8 mouse cellular contexts compared by ENCODE assay signal in genomic region chr11:118401760-118402280, GRCm38 (mm10). TPM values are rescaled to one million over a fixed set of nuclear protein-coding genes. Genes with fewer than 3 reads are reported as not detected.
DNase-seq lines count a peak whose midpoint lies in the region; TF ChIP-seq lines count a peak whose summit lies in the region.

Gene Lgals3bp, minus strand, starts transcription at chr11:118402092.

- peak within 1 kb of the TSS; percentile 51 for H3K4me3 ChIP-seq in spleen, adult 2 months (ENCODE audit: extremely low read depth, insufficient read depth, insufficient read length)
- H3K4me3 ChIP-seq in heart, adult 2 months = peak within 1 kb of the TSS; percentile 44
- H3K4me3 ChIP-seq in kidney, adult 2 months (ENCODE audit: insufficient read depth, low read depth, low read length) = peak within 1 kb of the TSS; percentile 60
- H3K4me3 ChIP-seq in limb, embryonic 10.5 days = 0 out of 2 replicates have a peak within 1 kb of the TSS, but pooled peaks have one; percentile 2

- 20% methylated on average over 7 of the region's 7 CpGs for WGBS in spleen, adult 2 months
- WGBS in heart, adult 2 months = 9% methylated on average over 7 of the region's 7 CpGs
- WGBS in kidney, adult 2 months = 12% methylated on average over 7 of the region's 7 CpGs
- 50% methylated on average over 7 of the region's 7 CpGs for WGBS in limb, embryonic 10.5 days

- H3K9ac ChIP-seq in heart, adult 2 months (ENCODE audit: low read depth, low read length) = peak within 1 kb of the TSS; percentile 74

- peak; percentile 26 to 45 for DNase-seq in spleen, adult 2 months (ENCODE audit: low read depth in 1 of 2, low spot score in 2 of 2)
- no peak for DNase-seq in spleen, adult 12 weeks (ENCODE audit: low spot score)
- peak; percentile 71 to 75 for DNase-seq in cerebellum, postnatal 25 days
- DNase-seq in heart, adult 2 months = peak; percentile 72 to 79
- peak; percentile 87 for DNase-seq in kidney, adult 2 months
- peak; percentile 51 for DNase-seq in limb, embryonic 10.5 days (ENCODE audit: low spot score)
- DNase-seq in mesoderm, embryonic 11.5 days (ENCODE audit: low read depth, low spot score) = peak; percentile 12
- DNase-seq in thymus, postnatal 0 days (ENCODE audit: low spot score) = peak; percentile 79

- no peaks in the 10 kb centered on the region for H3K9me3 ChIP-seq in limb, embryonic 10.5 days (replicated peaks)

- TF ChIP-seq EP300 in heart, adult 2 months (IDR thresholded peaks at IDR 0.05; ENCODE audit: insufficient read depth, low read depth, low read length) = no peak

- peaks cover 16% of the 10 kb centered on the region for H3K36me3 ChIP-seq in spleen, adult 2 months (ENCODE audit: control insufficient read depth, insufficient read depth, low read length)
- H3K36me3 ChIP-seq in heart, adult 2 months (ENCODE audit: control insufficient read depth, insufficient read depth, low read length) = no peaks in the 10 kb centered on the region; the same call in 1 of the 2 replicates
- H3K36me3 ChIP-seq in kidney, adult 2 months (ENCODE audit: control insufficient read depth, insufficient read depth, low read length) = no peaks in the 10 kb centered on the region
- H3K36me3 ChIP-seq in limb, embryonic 10.5 days = peaks cover 16% of the 10 kb centered on the region

- no peaks in the 10 kb centered on the region for H3K27me3 ChIP-seq in spleen, adult 2 months (ENCODE audit: control insufficient read depth, insufficient read depth, low read length)
- no peaks in the 10 kb centered on the region for H3K27me3 ChIP-seq in heart, adult 2 months (ENCODE audit: control insufficient read depth, insufficient read depth, low read length)
- no peaks in the 10 kb centered on the region for H3K27me3 ChIP-seq in kidney, adult 2 months (replicated peaks; ENCODE audit: control insufficient read depth, insufficient read depth, low read length)
- no peaks in the 10 kb centered on the region for H3K27me3 ChIP-seq in limb, embryonic 10.5 days (ENCODE audit: low read depth, poor library complexity, severe bottlenecking)

- intact Hi-C loops in heart, adult 2 months (cut with DNase I) = no loop called here

- no peaks in the 10 kb centered on the region for H3K79me2 ChIP-seq in heart, adult 2 months (replicated peaks; ENCODE audit: control insufficient read depth, insufficient read depth, low read length)

- peaks cover 26% of the 10 kb centered on the region; the same call in 1 of the 2 replicates for H3K4me1 ChIP-seq in spleen, adult 2 months (ENCODE audit: control insufficient read depth, insufficient read depth, insufficient read length)
- peaks cover 19% of the 10 kb centered on the region for H3K4me1 ChIP-seq in heart, adult 2 months (ENCODE audit: control insufficient read depth, insufficient read depth, low read length)
- H3K4me1 ChIP-seq in kidney, adult 2 months (ENCODE audit: control insufficient read depth, insufficient read depth, low read length) = peaks cover 9% of the 10 kb centered on the region
- peaks cover 34% of the 10 kb centered on the region for H3K4me1 ChIP-seq in limb, embryonic 10.5 days

- peak; percentile 42 for TF ChIP-seq POLR2A in spleen, adult 2 months (IDR thresholded peaks at IDR 0.05; ENCODE audit: low read depth, low read length)
- peak; percentile 93 for TF ChIP-seq POLR2A in heart, adult 2 months (IDR thresholded peaks at IDR 0.05; ENCODE audit: insufficient read depth, low read depth, low read length)
- TF ChIP-seq POLR2A in kidney, adult 2 months (IDR thresholded peaks at IDR 0.05; ENCODE audit: low read depth, low read length) = no peak

- no peak for TF ChIP-seq CTCF in spleen, adult 2 months (IDR thresholded peaks at IDR 0.05; ENCODE audit: extremely low read depth, insufficient read depth, insufficient read length, insufficient replicate concordance)
- peak; percentile 63 for TF ChIP-seq CTCF in heart, adult 2 months (IDR thresholded peaks at IDR 0.05)
- TF ChIP-seq CTCF in kidney, adult 2 months (conservative IDR thresholded peaks at IDR 0.05; ENCODE audit: insufficient read depth, insufficient read length, low read depth, low read length) = peak; percentile 48

- H3K27ac ChIP-seq in spleen, adult 2 months (ENCODE audit: insufficient read depth, low read length) = peak within 1 kb of the TSS; percentile 81
- peak within 1 kb of the TSS; percentile 96 for H3K27ac ChIP-seq in heart, adult 2 months
- H3K27ac ChIP-seq in kidney, adult 2 months (ENCODE audit: insufficient read depth, low read depth, low read length) = peak within 1 kb of the TSS; percentile 80
- H3K27ac ChIP-seq in limb, embryonic 10.5 days = peak within 1 kb of the TSS; percentile 83

RNA-seq across cellular contexts. Expression of gene Lgals3bp, which starts in this region (rescaled TPM):
- 253 and 254 TPM in 2 replicates for polyA plus RNA-seq in spleen, adult 2 months (2012; rRNA removed)
- 10 to 100 TPM; 20.2 to 28.6 TPM for total RNA-seq in heart, adult 2 months (2021)
- 112 and 121 TPM in 2 replicates for polyA plus RNA-seq in heart, adult 2 months (2012; rRNA removed)
- 360 and 363 TPM in 2 replicates for polyA plus RNA-seq in kidney, adult 2 months (2012; rRNA removed)
- polyA plus RNA-seq in limb, embryonic 10.5 days (2016; fragmentation: Nextera tagmentation; extraction: Ambion mirVana) = 2.7 and 3.4 TPM in 2 replicates
- 100.0 and 116 TPM in 2 replicates for polyA plus RNA-seq in thymus, postnatal 0 days (2015; fragmentation: Nextera tagmentation; extraction: Ambion mirVana)

Comparison
In these comparisons a context has a peak if more than half of its experiments do, and no peak if none do; other contexts are left out.
1. RNA of gene Lgals3bp (polyA plus RNA-seq): 360 to 363 TPM in kidney, adult 2 months, 253 to 254 TPM in spleen, adult 2 months, 112 to 121 TPM in heart, adult 2 months and 100.0 to 116 TPM in thymus, postnatal 0 days; 2.7 to 3.4 TPM in limb, embryonic 10.5 days; every median in the first group is over 10 times any median in the second.
2. H3K4me3 ChIP-seq: peak in every context shown above with its lines; median percentile 60 in kidney, adult 2 months; 51 in spleen, adult 2 months; 44 in heart, adult 2 months; 2 in limb, embryonic 10.5 days.
3. Peak in every context shown above with its lines, with median percentiles within 50 percentile points of each other: H3K27ac ChIP-seq.